Mouse (Mus musculus): ENCODE results near the gene Adam11. TPM values are rescaled to one million over a fixed set of nuclear protein-coding genes. Genes with fewer than 3 reads are reported as not detected.

The Adam11 gene
- total and polyA plus RNA-seq, 2 experiments from 2014 or later = 17.6 to 37.9 TPM

- no peak for TF ChIP-seq CTCF (IDR thresholded peaks at IDR 0.05; ENCODE audit: low read depth)
- peak; percentile 72 for ATAC-seq
- Histone ChIP-seq H3K9me3 (ENCODE audit: low read length) (no peaks in the 10 kb centered on the region), H3K4me1 (ENCODE audit: insufficient read depth) (0 out of 2 replicates have a peak, but pooled peaks cover 5% of the 10 kb centered on the region), H3K27me3 (ENCODE audit: insufficient read depth, low read length) (no peaks in the 10 kb centered on the region), H3K9ac (peak overlapping the region; percentile 25), H3K36me3 (ENCODE audit: insufficient read depth) (no peaks in the 10 kb centered on the region), H3K27ac (ENCODE audit: low read depth, low read length) (no peak overlapping the region), H3K4me3 (ENCODE audit: low read depth, low read length) (no peak overlapping the region), H3K4me2 (ENCODE audit: low read depth) (peak overlapping the region; percentile 46)
- WGBS = 39% methylated on average over 18 of the region's 18 CpGs
- DNase-seq = peak; percentile 44
These were observed 7.5 kb upstream of the Adam11 start for GRCm38 (mm10) chr11:102753591-102754324.

GRCm38 (mm10) chr11:102754416-102754815, 6.8 kb upstream of the Adam11 start:
- peak; percentile 39 for DNase-seq
- Histone ChIP-seq H3K9me3 (ENCODE audit: low read length) (no peaks in the 10 kb centered on the region), H3K27me3 (ENCODE audit: insufficient read depth, low read length) (no peaks in the 10 kb centered on the region), H3K9ac (peak overlapping the region; percentile 25), H3K4me2 (ENCODE audit: low read depth) (peak overlapping the region; percentile 46), H3K36me3 (ENCODE audit: insufficient read depth) (no peaks in the 10 kb centered on the region), H3K27ac (ENCODE audit: low read depth, low read length) (no peak overlapping the region), H3K4me3 (ENCODE audit: low read depth, low read length) (no peak overlapping the region), H3K4me1 (ENCODE audit: insufficient read depth) (0 out of 2 replicates have a peak, but pooled peaks cover 5% of the 10 kb centered on the region)
- TF ChIP-seq CTCF (IDR thresholded peaks at IDR 0.05; ENCODE audit: low read depth) = no peak
- 12% methylated on average over 4 of the region's 4 CpGs for WGBS
- peak; percentile 56 for ATAC-seq

- ATAC-seq (no peak), DNase-seq (no peak)
- H3K36me3 ChIP-seq (ENCODE audit: insufficient read depth) = no peaks in the 10 kb centered on the region
- no peak overlapping the region for H3K4me3 ChIP-seq (ENCODE audit: low read depth, low read length)
- no peak for TF ChIP-seq CTCF (IDR thresholded peaks at IDR 0.05; ENCODE audit: low read depth)
- no peaks in the 10 kb centered on the region for H3K9me3 ChIP-seq (ENCODE audit: low read length)
- H3K27me3 ChIP-seq (ENCODE audit: insufficient read depth, low read length) = no peaks in the 10 kb centered on the region
- H3K4me2 ChIP-seq (ENCODE audit: low read depth) = no peak overlapping the region
- 59% methylated on average over 7 of the region's 7 CpGs for WGBS
- no peak overlapping the region for H3K9ac ChIP-seq
- H3K27ac ChIP-seq (ENCODE audit: low read depth, low read length) = no peak overlapping the region
- H3K4me1 ChIP-seq (ENCODE audit: insufficient read depth) = 0 out of 2 replicates have a peak, but pooled peaks cover 5% of the 10 kb centered on the region
These were observed 5.8 kb upstream of the Adam11 start for GRCm38 (mm10) chr11:102755391-102755790.

GRCm38 (mm10) chr11:102758977-102759376, 2.3 kb upstream of the Adam11 start:
- no peak overlapping the region for H3K4me3 ChIP-seq (ENCODE audit: low read depth, low read length)
- H3K27me3 ChIP-seq (ENCODE audit: insufficient read depth, low read length) = no peaks in the 10 kb centered on the region
- H3K36me3 ChIP-seq (ENCODE audit: insufficient read depth) = no peaks in the 10 kb centered on the region
- no peak overlapping the region for H3K4me2 ChIP-seq (ENCODE audit: low read depth)
- no peak overlapping the region for H3K27ac ChIP-seq (ENCODE audit: low read depth, low read length)
- peaks cover 16% of the 10 kb centered on the region; the same call in 1 of the 2 replicates for H3K4me1 ChIP-seq (ENCODE audit: insufficient read depth)
- H3K9me3 ChIP-seq (ENCODE audit: low read length) = no peaks in the 10 kb centered on the region
- no peak for TF ChIP-seq CTCF (IDR thresholded peaks at IDR 0.05; ENCODE audit: low read depth)
- ATAC-seq (no peak), DNase-seq (no peak)
- 93% methylated on average over 2 of the region's 2 CpGs for WGBS
- no peak overlapping the region for H3K9ac ChIP-seq

- Histone ChIP-seq H3K36me3 (ENCODE audit: insufficient read depth) (no peaks in the 10 kb centered on the region), H3K4me2 (ENCODE audit: low read depth) (peak overlapping the region; percentile 88), H3K4me1 (ENCODE audit: insufficient read depth) (peaks cover 11% of the 10 kb centered on the region; the same call in 1 of the 2 replicates), H3K27ac (ENCODE audit: low read depth, low read length) (no peak overlapping the region; the same call in 1 of the 2 replicates), H3K4me3 (ENCODE audit: low read depth, low read length) (peak overlapping the region; percentile 65), H3K27me3 (ENCODE audit: insufficient read depth, low read length) (no peaks in the 10 kb centered on the region), H3K9me3 (ENCODE audit: low read length) (no peaks in the 10 kb centered on the region), H3K9ac (peak overlapping the region; percentile 90)
- no peak for ATAC-seq
- no peak for TF ChIP-seq CTCF (IDR thresholded peaks at IDR 0.05; ENCODE audit: low read depth)
- WGBS = 25% methylated on average over 6 of the region's 6 CpGs
- DNase-seq = no peak
These were observed 382 bp upstream of the Adam11 start for GRCm38 (mm10) chr11:102760805-102761308.

GRCm38 (mm10) chr11:102762248-102762647, 1.0 kb downstream of the Adam11 start:
- no peaks in the 10 kb centered on the region for H3K36me3 ChIP-seq (ENCODE audit: insufficient read depth)
- H3K9ac ChIP-seq = peak overlapping the region; percentile 90
- H3K27me3 ChIP-seq (ENCODE audit: insufficient read depth, low read length) = no peaks in the 10 kb centered on the region
- H3K4me1 ChIP-seq (ENCODE audit: insufficient read depth) = peaks cover 11% of the 10 kb centered on the region; the same call in 1 of the 2 replicates
- H3K4me3 ChIP-seq (ENCODE audit: low read depth, low read length) = peak overlapping the region; percentile 65
- no peak for TF ChIP-seq CTCF (IDR thresholded peaks at IDR 0.05; ENCODE audit: low read depth)
- 19% methylated on average over 15 of the region's 15 CpGs for WGBS
- peak; percentile 9; the same call in 1 of the 2 replicates for ATAC-seq
- H3K9me3 ChIP-seq (ENCODE audit: low read length) = no peaks in the 10 kb centered on the region
- peak overlapping the region; percentile 88 for H3K4me2 ChIP-seq (ENCODE audit: low read depth)
- DNase-seq = no peak
- no peak overlapping the region for H3K27ac ChIP-seq (ENCODE audit: low read depth, low read length)

All from forebrain, postnatal 0 days (tissue).